Mouse (Mus musculus) thymus, postnatal 14 days (tissue): ENCODE measurements around the gene Saysd1.
"Not testable (repeated sequence)": the region's sequence is repeated elsewhere in the genome, so short reads cannot be mapped to it uniquely, and the experiment has no call there.

Experiments used
- DNase-seq: peaks from one replicate; pipeline ENCODE4 v3.0.0; 2021

The Saysd1 gene

DNA sequence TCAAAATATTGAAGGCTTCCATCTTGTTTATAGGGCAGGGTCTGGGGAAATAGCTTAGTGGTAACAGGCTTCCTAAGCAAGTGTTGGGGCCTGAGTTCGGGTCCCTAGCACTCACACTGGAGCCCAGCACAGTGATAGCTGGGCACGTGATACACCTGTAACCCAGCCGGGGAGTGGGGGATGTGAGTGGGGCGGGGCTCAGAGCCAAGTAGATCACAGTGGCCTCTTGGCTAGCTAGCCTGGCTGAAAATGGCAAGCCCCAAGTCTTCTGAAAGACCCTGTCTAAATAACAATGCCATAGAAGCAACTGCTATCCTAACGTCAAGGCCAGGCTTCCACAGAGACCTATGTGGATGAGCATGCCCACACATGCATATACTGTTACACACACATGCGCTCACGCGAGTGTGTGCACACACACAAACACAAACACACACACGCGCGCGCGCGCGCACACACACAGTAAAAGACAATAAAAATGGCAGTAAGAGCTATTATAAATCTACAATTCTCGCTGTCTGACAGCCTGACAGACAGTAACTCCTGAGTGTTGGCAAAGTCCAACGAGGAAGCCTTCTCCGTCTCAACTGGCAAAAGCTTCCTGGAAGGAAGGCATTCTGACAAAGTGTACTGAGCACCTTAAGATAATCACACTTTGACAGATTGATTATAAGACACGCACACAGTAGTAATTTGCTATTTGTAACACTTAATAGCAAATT, 106.2 kb downstream of the Saysd1 start:
- no peak for DNase-seq

DNA sequence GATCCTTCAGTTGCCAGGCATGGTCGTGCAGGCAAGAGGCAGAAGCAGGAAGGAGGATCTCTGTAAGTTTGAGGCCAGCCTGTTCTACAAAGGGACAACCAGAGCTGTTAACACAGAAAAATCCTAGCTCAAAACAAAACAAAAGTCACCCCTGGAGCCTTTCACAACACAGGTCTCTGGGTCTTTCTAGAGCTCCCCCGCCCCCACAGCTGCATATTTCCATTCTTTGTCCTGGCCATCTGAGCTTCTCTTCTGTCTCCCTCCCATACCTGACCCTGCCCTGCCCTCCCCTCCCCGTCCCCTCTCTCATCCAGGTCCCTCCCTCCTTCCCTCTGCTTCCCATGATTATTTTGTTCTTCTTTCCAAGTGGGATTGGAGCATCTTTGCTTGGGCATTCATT, 108.7 kb downstream of the Saysd1 start:
- DNase-seq, result no peak

DNA sequence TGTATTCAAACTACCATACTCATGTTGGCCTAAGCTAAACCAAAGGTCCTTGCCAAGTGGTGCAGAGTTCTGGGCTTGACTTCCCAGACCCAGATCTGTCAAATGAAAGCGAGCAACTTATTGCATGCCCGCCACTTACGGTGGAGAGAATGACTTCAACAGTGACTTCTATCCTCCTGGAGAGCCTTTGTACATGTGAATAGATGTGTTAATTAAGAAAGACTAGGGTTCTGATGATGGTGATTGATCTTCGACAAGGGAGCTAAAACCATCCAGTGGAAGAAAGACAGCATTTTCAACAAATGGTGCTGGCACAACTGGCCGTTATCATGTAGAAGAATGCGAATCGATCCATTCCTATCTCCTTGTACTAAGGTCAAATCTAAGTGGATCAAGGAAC, 110.9 kb downstream of the Saysd1 start:
- DNase-seq, result not testable (repeated sequence)
